Mouse (Mus musculus) left cerebral cortex, adult 18-20 months (tissue): ENCODE data around the gene Rrp7a. TPM values are rescaled to one million over a fixed set of nuclear protein-coding genes. Genes with fewer than 3 reads are reported as not detected.

Source experiments
- DNase-seq, 2 experiments: peaks; one replicate each; pipeline ENCODE4 v3.0.0; 2021 to 2022; ENCODE audit warnings: low spot score in 2 of 2, mixed read lengths in 1 of 2
- total RNA-seq, 2 experiments: library from RNA; stranded (reverse); gene quantifications; 2 replicates each; pipeline ENCODE4 v1.2.3; 2021

Gene Rrp7a
- total RNA-seq, 2 experiments from 2014 or later: 154 to 189 TPM

DNA sequence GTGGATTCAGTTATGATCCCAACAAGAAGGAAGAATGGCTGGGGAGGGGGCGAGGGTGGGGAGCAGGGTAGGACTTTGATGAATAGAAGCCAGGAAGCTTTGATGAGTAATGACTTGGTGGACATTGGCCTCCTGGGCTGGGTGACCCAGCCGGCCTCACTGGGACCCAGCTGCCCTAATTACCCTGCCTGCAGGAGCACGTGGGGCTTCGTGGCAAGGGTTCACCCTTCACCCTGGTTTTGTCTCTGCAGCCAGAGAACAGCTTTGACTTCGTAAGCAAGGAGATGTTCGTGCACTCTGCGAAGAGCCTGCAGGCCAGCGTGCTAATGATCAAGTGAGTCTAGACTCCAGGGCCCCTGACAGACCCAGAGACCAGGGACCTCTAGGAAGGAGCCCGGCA is 8.5 kb downstream of the Rrp7a start:
- no peak for DNase-seq

DNA sequence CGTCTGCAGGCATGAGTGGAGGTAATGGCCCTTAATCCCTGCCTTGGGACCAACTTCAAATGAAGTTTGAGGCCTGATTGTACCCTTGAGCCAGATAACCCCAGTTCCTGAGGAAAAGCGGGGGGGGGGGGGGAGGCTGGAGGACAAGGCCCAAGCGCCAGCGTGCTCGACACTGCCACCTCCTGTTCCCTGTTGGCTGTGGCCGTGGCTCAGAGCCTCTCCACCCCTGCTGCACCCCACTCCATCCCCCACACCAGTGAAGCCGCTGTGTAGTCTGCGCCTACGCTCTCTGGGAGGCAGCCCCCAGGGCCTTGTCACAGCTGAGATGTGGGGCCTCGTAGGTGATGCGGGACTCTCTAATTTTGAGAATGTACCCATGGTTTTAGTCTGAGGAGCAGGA is 9.7 kb downstream of the Rrp7a start:
- peak; percentile 71 to 76 for DNase-seq

GRCm38 (mm10) chr15:83111874-83112273 is 10.7 kb downstream of the Rrp7a start:
- DNase-seq: no peak

GRCm38 (mm10) chr15:83111290-83111689 is 11.3 kb downstream of the Rrp7a start:
- no peak for DNase-seq

DNA sequence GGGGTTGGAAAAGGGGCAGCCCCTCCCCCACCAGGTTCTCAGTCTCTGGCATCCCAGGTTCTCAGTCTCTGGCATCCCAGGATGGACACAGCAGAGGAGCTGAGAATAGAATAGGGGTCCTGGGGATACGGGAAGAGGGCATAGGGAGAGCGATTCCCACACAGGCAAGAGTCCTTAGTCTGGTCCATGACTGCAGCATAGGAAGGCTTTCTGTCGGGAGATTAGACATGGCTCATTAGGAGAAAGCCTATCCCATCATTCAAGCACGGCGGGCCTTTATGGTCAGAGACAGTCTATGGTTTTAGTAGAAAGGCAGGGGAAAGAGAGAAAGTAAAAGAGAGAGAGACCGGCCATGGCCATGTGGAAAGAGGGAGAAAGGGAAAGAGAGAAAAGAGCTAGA is 14.8 kb downstream of the Rrp7a start:
- DNase-seq: no peak

- DNase-seq: no peak
These were observed 16.2 kb downstream of the Rrp7a start for GRCm38 (mm10) chr15:83106426-83106825.

DNA sequence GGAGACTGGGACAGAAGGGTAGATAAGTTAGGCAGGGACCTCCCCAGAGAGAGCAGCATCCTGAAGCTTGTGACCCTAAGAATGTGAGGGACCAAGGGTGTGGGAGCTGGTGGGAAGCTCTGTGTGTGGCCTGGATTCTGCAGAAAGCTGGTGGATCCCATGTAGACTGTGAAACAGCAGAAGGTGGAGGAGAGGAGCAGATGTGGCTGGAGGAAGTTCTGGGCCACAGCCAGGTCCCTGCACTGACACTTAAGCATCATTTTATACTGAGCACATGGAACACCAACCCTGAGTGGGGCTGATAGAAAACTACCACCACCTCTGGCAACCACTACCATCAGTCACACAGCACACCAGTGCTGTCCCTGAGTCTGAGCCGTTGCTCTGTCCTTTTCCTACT is 19.5 kb downstream of the Rrp7a start:
- DNase-seq: peak; percentile 37 to 62

DNA sequence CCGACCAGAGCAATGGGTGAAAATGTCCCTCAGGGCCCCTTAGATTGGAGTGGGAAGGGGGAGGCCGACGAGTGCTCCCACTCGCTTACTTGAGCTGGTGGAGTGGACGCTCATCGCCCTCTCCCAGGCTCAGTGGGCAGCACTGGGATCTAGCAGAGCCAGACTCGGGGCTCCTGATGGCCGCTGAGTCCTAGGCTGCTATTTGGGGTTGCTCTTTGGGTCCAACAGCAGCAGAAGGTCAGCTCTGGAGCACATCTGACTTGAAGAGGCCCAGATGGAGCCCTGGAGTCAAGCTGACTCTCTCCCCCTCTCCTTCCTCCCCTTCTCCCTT is 22.3 kb downstream of the Rrp7a start:
- no peak for DNase-seq

GRCm38 (mm10) chr15:83099533-83100331 is 22.9 kb downstream of the Rrp7a start:
- peak; percentile 47 to 58 for DNase-seq

- no peak for DNase-seq
These were observed 26.7 kb downstream of the Rrp7a start for GRCm38 (mm10) chr15:83095950-83096349.

DNA sequence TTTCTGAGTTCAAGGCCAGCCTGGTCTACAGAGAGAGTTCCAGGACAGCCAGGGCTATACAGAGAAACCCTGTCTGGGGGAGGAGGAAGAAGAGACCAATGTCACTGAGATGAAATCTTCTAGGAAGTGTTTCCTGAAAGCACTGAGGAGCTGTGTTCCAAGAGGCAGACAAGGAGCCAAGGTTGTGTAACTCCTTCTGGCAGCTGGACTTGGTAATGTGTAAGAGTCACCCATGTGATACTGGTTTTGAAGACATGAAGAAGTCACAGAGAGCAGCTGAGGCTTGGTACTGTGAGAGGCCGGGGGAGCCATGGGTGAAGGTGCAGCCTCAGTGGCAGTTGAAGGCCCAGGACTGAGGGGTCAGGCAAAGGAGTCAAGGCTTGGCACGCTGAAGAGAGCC is 28.9 kb downstream of the Rrp7a start:
- DNase-seq: no peak

DNA sequence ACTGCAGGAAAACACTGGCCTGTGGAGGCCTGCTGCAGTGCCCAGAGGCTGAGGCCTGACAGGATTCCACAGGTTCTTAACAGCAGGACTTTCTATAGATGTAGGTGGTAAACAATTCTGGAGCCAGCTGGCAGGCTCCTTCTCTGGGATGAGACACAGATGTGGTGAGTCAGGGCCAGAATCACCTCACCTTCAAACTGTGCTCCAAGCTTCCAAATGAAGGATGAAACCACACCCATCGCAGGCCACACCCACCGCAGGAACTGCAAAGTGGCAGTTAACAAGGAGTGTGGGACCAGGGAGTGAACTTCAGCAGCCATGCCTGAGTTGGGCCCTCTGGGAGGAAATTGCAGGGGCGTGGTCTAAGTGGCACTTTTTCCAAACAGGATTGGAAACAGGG is 31.7 kb downstream of the Rrp7a start:
- no peak for DNase-seq

- DNase-seq: no peak
These were observed 33.3 kb downstream of the Rrp7a start, which contains the start of gene Serhl for GRCm38 (mm10) chr15:83089429-83089605. Gene Serhl (plus strand): TSS chr15:83089506.

GRCm38 (mm10) chr15:83088495-83089428 is 33.8 kb downstream of the Rrp7a start:
- DNase-seq: no peak

DNA sequence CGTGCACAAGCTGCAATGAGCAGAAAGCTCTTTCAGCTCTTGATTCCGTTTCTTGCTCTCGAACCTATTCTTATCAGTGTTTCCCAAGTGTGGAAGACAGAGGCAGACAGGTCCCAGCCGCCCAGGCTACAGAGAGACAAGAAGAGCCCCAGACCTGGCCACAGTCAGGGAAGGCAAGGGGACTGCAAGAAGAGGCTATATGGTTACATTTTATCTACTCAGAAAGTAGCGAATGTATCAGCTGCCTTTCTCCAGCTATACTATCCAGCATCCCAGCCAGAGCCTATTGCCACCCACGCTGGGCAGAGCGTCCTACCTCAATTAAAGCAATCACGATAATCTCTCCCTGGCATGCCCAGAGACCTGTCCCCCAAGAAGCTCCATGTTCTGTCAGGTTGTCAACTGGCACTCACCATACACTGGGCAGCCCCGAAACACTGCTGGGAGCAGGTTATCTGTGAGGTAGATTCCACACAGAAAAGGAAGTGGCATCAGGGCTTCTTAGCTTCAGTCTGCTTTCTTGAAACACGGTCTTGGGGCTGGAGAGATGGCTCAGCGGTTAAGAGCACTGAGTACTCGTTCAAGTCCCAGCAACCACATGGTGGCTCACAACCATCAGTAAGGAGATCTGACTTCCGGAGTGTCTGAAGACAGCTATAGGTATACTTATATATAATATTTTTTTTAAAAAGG is 35.8 kb downstream of the Rrp7a start:
- DNase-seq: no peak

- DNase-seq: peak; percentile 29 to 39
These were observed 36.7 kb downstream of the Rrp7a start for GRCm38 (mm10) chr15:83085901-83086300.

- peak in 1 of 2 experiments; percentile 15 for DNase-seq
These were observed 38.5 kb downstream of the Rrp7a start for GRCm38 (mm10) chr15:83084022-83084640.

GRCm38 (mm10) chr15:83083530-83083929 is 39.1 kb downstream of the Rrp7a start:
- DNase-seq: no peak

- DNase-seq: no peak
These were observed 46.7 kb downstream of the Rrp7a start for GRCm38 (mm10) chr15:83075607-83076525.

- DNase-seq: no peak
These were observed 48.4 kb downstream of the Rrp7a start for GRCm38 (mm10) chr15:83074179-83074578.
